Mouse (Mus musculus): ENCODE data around the gene Gm21773. TPM values are rescaled to one million over a fixed set of nuclear protein-coding genes. Genes with fewer than 3 reads are reported as not detected.
"Not testable (repeated sequence)": the region's sequence is repeated elsewhere in the genome, so short reads cannot be mapped to it uniquely, and the experiment has no call there.

Gene Gm21773
- total RNA-seq (2014; rRNA removed) (not detected in 2 replicates), polyA plus RNA-seq (2015; fragmentation: Nextera tagmentation; extraction: Ambion mirVana) (not detected in 2 replicates)

GRCm38 (mm10) chrY:25309260-25309659, at the start of gene Gm21773:
TSS of gene Gm21773 (minus strand) at chrY:25309360.
- H3K36me3 ChIP-seq (ENCODE audit: insufficient read depth); H3K9ac ChIP-seq; H3K27me3 ChIP-seq (ENCODE audit: insufficient read depth, low read length); H3K27ac ChIP-seq (ENCODE audit: low read depth, low read length); H3K4me3 ChIP-seq (ENCODE audit: low read depth, low read length); H3K9me3 ChIP-seq (ENCODE audit: low read length); DNase-seq; H3K4me2 ChIP-seq (ENCODE audit: low read depth); ATAC-seq; H3K4me1 ChIP-seq (ENCODE audit: insufficient read depth): not testable (repeated sequence)
- WGBS: no CpG with 5 or more reads among the region's 2 CpGs

Measured in forebrain, postnatal 0 days (tissue).